Mouse (Mus musculus) ovary, adult 18-20 months (tissue): ENCODE measurements around the gene Rab44.
A peak's percentile ranks its signal among the peaks of the same experiment; 100 is the strongest.
"Not testable (repeated sequence)": the region's sequence is repeated elsewhere in the genome, so short reads cannot be mapped to it uniquely, and the experiment has no call there.

Experiments
- DNase-seq: peaks from one replicate; pipeline ENCODE4 v3.0.0; 2022; ENCODE audit warnings: low spot score, mixed read lengths

The Rab44 gene

GRCm38 (mm10) chr17:29113591-29114352 lies at the start of gene Rab44:
Gene Rab44 (plus strand): TSS chr17:29114145.
- DNase-seq, result no peak

GRCm38 (mm10) chr17:29065245-29065940 lies 48.6 kb upstream of the Rab44 start:
- no peak for DNase-seq

GRCm38 (mm10) chr17:29065971-29066370 lies 48.0 kb upstream of the Rab44 start:
- no peak for DNase-seq

DNA sequence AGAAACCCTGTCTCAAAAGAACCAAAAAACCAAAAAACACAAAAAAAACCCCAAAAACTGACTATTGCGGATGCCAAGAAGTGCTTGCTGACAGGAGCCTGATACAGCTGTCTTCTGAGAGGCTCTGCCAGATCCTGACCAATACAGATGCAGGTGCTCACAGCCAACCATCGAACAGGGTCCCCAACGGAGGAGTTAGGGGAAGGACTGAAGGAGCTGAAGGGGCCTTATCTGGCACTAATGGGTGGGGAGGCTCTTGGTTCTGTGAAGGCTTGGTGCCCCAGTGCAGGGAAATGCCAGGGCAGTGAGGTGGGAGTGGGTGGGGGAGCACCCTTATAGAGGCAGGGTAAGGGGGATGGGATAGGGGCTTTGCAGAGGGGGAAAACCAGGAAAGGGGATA lies 46.5 kb upstream of the Rab44 start:
- not testable (repeated sequence) for DNase-seq

DNA sequence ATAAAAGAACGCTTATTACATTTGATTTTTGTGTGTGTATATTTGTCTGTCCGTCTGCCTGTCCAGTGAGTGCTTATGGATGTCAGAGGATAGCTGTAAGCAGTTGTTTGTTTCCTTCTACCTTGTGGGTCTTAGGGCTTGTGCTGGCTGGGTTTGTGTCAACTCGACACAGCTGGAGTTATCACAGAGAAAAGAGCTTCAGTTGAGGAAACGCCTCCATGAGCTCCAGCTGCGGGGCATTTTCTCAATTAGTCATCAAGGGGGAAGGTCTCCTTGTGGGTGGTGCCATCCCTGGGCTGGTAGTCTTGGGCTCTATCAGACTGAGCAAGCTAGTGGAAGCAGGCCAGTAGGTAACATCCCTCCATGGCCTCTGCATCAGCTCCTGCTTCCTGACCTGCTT lies 46.1 kb upstream of the Rab44 start:
- no peak for DNase-seq

- DNase-seq, result no peak
Observed at GRCm38 (mm10) chr17:29069063-29069462, 44.9 kb upstream of the Rab44 start.

DNA sequence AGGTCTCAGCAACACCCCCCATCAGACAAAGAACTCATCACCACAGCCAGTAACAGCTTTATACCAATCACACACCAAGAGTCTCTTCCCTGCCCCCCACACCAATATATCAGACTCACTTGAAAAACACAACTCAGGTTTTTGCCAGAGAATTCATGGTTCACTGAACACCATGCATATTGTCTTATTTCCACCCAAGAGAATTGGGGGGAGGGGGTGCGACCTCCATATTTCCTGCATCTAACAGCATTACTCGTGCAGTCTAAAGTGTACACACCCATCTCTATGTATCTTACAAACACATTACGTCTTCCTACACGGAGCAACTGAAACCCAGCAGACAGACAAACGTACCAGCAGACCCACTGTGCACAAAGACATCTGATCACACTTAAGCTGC lies 42.1 kb upstream of the Rab44 start:
- no peak for DNase-seq

- DNase-seq, result no peak
Observed at GRCm38 (mm10) chr17:29072701-29073307, 41.1 kb upstream of the Rab44 start.

DNA sequence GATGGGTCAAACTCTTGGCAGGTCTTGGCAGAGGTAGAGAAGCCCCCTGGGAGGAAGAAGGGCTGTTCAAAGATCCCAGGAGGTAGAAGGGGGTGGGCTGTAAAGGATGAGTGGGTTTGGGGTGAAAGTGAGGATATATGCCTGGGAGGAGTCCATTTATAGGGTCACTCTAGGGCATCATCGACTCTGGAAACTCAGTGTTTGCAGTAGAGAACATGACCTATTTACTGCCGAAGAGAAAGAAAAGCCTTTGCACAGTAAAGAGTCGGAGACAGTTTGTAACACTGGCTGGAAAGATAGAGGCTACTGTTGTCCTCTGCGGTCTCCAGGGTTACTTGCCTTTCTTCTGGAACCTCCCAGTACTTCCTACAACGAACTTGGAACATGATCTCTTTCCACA lies 40.6 kb upstream of the Rab44 start:
- no peak for DNase-seq

GRCm38 (mm10) chr17:29074085-29074484 lies 39.9 kb upstream of the Rab44 start:
- no peak for DNase-seq

GRCm38 (mm10) chr17:29076235-29076634 lies 37.7 kb upstream of the Rab44 start:
- no peak for DNase-seq

GRCm38 (mm10) chr17:29077786-29078509 lies 36.0 kb upstream of the Rab44 start:
- peak; percentile 49 for DNase-seq

GRCm38 (mm10) chr17:29078519-29079383 lies 35.2 kb upstream of the Rab44 start:
- peak; percentile 80 for DNase-seq

- no peak for DNase-seq
Observed at GRCm38 (mm10) chr17:29080758-29081617, 33.0 kb upstream of the Rab44 start.

DNA sequence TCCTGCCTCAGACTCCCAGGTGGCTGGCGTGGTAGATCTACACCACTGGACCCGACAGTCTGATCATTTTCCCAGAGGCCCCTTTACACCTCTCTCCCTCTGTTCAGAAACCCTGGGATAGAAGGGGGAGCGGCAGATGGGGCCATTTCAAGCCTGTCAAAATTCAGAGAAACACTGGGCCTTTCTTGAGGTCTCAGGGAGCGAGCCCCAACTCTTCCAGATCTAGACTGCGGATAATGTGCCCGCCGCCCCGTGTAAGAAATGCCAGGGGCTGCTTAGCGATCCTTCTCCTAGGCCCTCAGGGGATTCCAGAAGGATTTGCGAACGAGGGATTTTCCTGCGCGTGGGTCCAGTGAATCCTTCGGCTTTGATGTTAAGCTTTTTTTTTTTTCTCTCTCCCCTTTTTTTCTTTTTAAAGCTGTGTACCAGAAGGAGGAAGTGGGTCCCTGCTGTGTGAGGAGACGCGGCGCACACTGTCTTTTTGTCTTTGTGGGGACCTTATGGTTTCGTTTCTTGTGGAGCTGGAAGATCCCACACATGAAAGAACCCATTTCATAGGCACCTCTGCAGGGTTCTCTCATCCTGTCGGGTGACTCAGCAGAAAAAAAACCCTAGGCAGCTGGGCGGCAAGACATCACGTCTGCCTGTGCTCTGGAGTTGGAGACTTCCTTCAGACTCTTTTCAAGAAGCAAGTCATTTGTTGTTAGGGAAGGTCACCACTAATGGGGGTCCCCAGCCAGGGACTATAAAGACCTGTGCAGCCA lies 32.1 kb upstream of the Rab44 start:
- no peak for DNase-seq

- no peak for DNase-seq
Observed at GRCm38 (mm10) chr17:29083586-29083985, 30.4 kb upstream of the Rab44 start.

DNA sequence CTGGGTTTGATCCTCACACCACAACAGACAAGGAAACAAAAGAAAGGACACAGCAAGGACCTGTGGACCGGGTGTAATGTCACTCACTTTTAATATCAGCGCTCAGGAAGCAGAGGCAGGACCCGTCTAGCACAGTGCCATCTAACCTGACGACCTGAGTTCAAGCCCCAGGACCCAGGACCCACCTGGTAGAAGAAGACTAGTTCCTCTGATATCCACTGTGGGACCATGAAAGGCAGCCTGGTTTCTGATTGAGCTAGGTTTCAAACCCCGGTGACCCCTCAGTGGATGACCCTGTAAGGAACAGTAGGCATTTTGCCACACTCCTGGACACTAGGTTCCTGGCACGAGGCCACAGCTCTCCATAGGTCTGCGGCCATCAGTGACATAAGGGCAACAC lies 29.3 kb upstream of the Rab44 start:
- no peak for DNase-seq

DNA sequence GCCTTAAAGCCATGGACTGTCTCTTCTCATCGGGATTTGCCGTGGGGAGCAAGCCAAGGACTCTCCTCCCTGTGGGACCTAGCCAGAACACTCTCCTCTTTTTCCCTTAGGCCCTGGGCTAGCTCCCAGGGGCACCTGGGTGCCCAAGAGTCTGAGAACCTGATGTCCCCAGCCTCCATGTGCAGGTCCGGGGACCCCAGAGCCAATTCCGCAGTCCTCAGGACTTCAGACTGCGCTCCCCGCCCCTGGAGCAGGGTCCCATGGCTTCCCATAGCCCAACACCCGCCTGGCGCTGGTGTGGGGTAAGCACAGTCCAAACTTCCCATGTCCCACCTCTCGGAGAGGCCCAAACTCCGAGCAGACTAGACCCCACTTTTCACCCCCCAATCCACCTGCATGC lies 28.7 kb upstream of the Rab44 start:
- no peak for DNase-seq

DNA sequence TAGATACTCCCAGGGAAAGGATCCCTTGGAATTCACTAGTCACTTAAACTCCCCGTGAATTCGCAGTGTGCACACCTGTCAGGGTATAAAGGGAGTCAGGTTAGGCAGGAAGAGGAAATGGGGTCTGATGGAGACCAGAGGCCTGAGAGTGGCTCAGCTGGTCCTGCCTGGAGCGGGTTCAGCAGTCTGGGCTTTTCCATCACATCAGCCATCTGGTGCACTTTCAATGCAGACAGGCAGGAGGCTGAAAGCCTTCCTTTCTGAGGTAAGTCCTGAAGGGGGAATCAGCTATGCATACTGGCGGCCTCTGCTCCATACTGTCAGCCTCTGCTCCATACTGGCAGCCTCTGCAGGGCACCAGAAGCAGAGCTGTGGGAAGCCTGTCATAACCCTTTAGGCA lies 27.0 kb upstream of the Rab44 start:
- no peak for DNase-seq

DNA sequence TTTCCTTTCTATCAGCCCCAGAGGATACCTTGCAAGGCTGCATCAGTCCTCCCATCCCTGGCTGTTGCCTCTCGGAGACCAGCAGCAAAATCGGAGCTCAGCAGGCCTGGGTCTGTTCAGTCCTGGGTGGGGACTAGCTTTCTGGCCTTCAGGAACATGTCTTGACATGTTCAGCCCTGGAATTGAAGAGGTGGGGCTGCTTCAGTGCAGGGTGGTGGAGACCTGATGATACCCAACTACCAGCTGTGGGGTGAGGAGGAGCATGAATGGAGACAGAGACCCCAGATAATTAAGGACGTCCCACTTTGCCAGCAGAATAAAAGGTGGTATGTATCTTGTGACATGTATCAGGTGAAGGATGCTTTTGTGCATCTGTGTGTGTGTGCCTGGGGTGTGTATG lies 23.2 kb upstream of the Rab44 start, which contains the start of gene Cdkn1a:
TSS of gene Cdkn1a (plus strand) at position 201 of the 400 bp plus-strand sequence.
- DNase-seq, result no peak
